Mouse (Mus musculus): ENCODE measurements around the gene Vps11. TPM values are rescaled to one million over a fixed set of nuclear protein-coding genes. Genes with fewer than 3 reads are reported as not detected.
"Not testable (repeated sequence)": the region's sequence is repeated elsewhere in the genome, so short reads cannot be mapped to it uniquely, and the experiment has no call there.

Vps11 gene
- 10 to 100 TPM; 55.6 to 56.8 TPM for total RNA-seq (2021)
- long read RNA-seq, experiment 1, transcript Vps11-201 (16 exons, 3,536 nt) = major isoform, 108 of 143 reads
- long read RNA-seq, experiment 1, partial matches to known transcripts = 18 of 143 reads
- long read RNA-seq, experiment 1, other reads (novel, unspliced or antisense) = 17 of 143 reads
- long read RNA-seq, experiment 2, transcript Vps11-201 (16 exons, 3,536 nt) = major isoform, 74 of 92 reads
- long read RNA-seq, experiment 2, partial matches to known transcripts = 8 of 92 reads
- long read RNA-seq, experiment 2, other reads (novel, unspliced or antisense) = 10 of 92 reads

DNA sequence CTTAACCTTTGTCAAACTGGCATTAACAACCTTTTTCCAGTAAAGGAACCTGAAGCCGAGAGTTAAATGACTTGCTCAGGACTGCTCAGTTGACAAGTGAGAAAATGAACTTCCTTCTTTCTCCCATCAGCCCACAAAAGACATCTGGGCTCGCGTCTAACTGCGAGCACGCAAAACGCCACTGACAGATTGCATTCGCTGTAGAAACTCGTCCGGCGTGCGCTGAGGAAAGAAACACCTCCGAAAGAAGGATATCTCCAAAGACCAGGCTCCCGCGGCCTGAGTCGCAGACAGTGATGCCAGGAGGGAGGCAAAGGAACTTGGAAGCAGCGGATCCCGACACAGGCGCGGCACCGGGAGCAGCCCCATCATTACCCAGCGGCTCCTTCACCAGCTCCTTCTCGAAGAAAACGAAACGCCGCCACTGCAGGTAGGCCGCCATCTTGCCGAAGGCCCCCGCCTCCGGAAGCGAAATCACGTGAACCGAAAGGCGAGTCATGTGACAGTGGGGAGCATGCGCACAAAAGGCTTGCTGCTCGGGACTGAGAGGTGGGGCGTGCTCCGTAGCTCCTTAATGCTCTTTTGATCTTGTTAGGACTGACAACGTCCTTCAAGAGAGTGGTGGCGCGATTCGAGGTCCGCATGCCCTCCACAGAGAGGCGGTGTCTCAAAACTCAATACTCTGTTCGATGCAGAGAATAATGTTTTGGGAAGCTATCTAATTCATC lies at the start of gene Vps11:
TSS of gene Vps11 (minus strand) at position 481 of the 728 bp plus-strand sequence.
- peak; percentile 92 to 94 for DNase-seq (ENCODE audit: low spot score in 2 of 2)

DNA sequence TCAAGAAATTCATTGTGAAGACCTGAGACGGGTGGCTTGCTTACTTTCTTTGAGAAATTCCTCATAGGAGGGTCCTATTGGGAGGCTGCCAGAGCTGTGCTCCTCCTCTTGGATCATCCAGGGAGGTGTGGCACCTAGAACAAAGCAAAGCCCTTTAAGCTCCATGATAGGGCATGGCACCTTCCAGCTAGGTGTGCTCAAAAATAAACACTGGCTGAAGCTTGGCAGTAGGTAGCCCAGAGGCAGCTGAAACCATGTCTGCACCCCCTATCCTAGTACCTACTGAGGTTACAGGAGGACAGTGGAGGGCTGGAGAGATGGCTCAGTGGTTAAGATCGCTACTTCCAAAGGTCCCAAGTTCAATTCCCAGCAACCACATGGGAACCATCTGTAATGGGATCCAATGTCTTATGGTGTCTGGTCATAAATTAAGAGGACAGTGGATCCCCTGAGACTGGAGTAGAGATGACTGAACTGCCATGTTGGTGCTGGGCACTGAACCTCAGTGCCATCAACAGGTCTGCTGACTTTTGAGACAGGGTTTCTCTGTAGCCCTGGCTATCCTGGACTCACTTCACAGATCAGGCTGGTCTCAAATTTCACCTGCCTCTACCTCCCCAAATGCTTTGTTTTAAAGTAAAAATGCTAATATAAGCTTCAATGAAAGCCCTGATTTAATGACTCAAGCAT lies 49.3 kb upstream of the Vps11 start:
- DNase-seq (ENCODE audit: low spot score in 2 of 2) = no peak

DNA sequence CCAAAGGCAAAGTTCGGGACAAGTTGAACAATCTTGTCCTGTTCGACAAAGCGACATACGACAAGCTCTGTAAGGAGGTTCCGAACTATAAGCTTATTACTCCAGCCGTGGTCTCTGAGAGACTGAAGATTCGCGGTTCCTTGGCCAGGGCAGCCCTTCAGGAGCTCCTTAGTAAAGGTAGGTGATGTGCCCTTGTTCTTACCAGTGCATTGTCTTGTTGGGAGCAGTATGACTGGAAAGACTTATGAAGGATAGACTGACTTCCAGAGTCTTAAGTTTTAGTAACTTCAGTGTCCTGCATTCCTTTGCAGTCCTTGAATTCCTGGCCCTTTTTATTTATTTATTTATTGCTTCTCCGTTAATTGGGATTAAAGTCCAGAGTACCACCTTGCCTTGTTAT lies 47.2 kb upstream of the Vps11 start:
- not testable (repeated sequence) for DNase-seq (ENCODE audit: low spot score in 2 of 2)

DNA sequence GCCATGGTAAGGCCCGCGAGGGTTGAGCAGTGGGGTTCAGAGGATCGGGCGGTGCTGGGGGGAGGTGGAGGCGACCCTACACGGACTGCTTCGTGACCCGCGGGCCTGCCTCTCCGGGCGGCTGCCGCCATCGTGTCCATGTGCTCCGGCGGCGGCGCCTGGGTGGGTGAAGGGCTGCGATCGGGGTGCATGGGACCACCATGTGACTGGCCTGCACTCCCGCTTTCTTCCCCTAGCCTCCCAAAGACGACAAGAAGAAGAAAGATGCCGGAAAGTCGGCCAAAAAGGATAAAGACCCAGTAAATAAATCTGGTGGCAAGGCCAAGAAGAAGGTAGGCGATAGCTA lies 46.3 kb upstream of the Vps11 start:
- no peak for DNase-seq (ENCODE audit: low spot score in 2 of 2)

DNA sequence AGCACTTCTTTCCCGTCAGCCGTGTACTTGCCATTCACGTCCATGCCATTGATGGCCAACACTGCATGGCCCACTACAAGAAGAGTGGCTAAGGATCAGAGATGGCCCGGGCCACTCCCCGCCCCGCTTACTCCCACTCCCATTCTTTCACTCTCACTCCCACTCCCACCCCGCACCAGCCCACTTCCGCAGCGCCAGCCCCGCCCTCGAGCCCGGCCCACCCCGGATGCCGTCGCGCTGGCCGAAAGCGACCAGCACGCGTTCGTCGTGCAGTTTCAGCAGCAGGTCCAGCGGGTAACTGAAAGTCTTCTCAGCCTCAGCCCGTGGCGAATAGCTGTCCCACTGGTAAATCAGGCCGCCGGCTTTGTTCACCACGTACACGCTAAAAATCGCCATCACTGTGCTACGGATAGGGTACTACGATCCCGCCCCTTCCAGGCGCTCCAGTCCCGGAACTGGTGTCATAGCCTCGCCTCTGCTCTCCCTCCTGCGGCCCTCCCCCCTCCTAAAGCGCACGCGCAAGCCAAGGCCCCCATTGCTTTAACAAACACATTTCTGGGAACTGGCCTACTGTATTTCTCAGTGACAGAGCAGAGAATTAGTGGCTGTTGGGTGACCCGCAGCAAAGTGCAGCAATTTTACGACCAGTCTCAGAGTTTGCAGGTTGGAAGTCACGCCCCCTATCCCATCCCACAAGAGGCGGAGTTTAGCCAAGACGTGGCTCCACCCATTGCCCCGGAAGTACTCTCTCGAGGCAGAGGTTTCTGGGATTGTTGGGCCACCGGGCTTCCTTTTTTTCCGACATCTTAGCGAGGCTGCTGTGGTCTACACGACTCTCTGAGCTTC lies 45.7 kb upstream of the Vps11 start, which contains the start of the genes Rps25 and Trappc4:
TSS of gene Rps25 (plus strand) at position 234 of the 846 bp plus-strand sequence.
TSS of gene Trappc4 (minus strand) at position 695 of the 846 bp plus-strand sequence.
- DNase-seq (ENCODE audit: low spot score in 2 of 2) = peak; percentile 91

DNA sequence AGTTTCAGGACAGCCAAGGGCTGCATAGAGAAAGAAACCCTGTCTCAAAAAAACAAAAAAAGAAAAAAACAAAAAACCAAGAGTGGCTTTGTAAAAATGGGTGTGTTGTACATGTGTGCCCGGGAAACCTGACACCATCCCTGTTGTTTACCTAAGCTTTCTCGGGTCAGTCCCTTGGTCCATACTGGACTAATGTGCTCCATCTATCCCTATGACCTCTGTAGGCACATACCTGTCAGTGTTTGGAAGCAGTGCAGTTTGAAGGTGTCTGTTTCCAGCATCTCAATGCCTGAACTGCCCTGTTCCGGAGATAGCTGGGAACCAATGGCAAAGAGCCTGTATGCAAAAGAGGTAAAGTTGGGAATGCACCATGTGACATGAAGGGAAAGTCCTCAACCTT lies 43.5 kb upstream of the Vps11 start:
- DNase-seq (ENCODE audit: low spot score in 2 of 2) = no peak

DNA sequence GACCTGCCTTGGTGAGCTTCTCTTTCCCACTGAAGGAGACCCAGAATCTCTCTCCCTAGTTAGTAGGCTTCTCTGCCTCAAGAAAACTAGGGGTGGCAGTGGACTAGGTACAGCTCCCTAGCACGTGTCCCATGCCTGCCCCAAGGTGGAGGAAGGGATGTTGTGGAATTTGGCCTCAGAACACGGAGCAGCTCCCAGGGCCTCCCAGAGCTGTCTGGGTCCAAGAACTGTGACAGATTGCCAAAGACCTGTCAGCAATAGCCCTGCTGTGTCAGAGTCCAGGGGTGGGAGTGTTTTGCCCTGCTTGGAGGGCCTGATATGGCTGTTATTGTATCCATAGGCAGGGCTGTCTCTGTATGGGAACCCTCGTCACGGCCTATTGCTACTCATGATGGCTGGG lies 39.6 kb upstream of the Vps11 start:
- no peak for DNase-seq (ENCODE audit: low spot score in 2 of 2)

DNA sequence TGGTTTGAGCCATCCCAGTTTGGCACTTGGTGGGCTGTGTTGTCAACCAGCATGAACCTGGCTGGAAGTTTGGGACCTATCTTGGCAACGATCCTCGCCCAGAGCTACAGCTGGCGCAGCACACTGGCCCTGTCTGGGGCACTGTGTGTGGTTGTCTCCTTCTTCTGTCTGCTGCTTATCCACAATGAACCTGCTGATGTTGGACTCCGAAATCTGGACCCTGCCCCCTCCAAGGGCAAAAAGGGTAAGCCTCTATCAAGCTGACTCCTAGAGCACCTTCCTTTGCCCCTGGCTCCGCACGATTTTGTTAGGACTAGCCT lies 38.3 kb upstream of the Vps11 start:
- DNase-seq (ENCODE audit: low spot score in 2 of 2) = no peak

DNA sequence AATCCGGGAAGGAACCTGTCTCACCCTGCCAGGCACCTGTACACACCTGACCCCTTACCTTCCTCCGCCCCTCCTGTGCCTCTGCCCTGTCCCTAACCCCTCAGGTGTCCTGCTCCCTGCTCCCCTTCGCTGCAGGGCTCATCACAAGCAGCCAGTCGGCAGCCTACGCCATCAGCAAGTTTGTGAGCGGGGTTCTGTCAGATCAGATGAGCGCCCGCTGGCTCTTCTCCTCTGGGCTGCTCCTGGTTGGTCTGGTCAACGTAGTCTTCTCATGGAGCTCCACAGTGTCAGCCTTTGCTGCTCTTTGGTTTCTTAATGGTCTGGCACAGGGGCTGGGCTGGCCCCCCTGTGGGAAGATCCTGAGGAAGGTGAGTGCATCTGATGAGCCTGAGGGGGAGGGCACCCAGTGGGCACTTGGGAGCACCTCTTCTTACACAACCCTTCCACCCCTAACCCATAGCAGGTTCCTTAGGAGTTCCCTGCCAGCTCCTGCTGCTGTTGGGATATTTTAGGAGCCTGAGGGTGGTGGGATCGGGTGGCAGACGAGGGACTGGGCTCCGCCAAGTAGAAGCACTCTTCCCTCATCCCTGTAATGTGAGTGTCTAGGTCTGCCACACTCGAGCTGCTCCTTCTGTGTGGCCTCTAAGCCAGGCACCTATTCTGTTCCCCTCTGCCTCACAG lies 37.8 kb upstream of the Vps11 start:
- DNase-seq (ENCODE audit: low spot score in 2 of 2) = no peak

DNA sequence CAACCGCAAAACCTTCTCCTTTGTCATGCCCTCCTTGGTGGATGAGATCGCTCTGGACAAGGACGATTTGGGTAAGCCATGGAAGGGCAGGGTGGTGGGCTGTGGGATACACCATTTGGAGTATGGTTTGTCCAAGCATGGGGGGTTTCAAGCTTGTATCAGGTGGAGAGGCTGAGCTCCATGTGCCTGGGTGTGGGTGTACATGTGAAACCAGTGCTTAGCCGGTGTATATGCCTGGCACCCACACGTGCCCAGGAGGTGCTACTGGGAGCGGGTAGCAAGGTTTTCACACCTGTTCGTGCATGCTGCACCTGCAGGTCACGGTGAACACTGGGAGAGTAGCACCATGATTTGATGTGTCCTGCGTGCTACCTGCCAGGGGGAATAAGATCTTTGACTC lies 37.1 kb upstream of the Vps11 start:
- no peak for DNase-seq (ENCODE audit: low spot score in 2 of 2)

DNA sequence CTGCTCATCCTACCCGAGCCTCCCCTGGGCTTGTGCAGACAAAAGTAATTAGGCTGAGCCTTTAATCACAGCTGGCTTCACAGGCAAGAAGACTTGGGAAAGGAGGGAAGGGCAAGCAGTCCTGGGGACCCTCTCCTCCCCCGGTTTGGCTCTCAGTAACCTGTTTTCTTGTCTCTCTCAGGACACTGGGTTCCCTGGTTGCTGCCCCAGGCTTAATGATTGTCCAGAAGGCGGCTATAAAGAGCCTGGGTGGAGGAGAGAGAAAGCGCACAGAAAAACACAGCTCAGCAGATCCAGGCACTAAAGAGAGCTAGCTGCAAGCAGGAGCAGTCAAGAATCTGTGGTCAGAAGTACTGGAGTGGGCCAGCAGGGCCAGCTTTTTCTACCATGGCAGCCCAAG lies 36.6 kb upstream of the Vps11 start:
- DNase-seq (ENCODE audit: low spot score in 2 of 2) = no peak

DNA sequence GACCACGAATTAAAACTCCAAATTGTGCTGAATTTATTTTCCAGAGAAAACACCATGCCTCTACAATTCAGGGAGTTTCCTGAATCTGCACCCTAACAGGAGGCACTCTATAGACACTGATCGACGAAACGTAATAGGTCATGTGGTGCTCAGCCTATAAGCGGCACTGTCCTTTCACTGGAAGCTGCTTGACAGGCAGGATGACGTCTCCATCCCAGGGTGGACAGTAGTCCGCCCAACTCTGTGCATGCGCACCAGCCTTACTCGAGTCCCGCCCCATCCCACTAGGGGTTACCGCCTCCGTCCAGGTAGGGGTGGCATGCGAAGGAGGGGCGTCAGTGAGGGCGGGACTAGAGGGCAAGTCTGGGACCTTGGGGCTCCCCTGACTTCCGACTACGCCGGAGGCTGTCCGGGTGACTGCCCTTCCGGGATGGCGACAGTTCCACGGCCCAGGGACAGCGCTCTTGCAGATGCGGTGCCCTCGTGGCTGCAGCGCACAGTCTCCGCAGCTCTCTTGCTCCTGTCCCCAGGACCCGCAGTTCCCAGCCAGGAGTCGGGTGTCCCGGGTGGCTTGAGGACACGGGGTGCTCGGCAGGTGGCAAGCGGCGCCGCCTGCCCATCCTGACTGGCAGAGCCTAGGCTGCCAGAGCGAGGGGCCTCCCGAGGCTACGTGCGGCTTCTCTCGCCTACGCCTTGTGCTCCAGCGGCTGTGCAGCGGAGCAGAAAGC lies 35.4 kb upstream of the Vps11 start, which contains the start of gene Slc37a4:
TSS of gene Slc37a4 (plus strand) at position 169 of the 728 bp plus-strand sequence.
- peak; percentile 87 to 92 for DNase-seq (ENCODE audit: low spot score in 2 of 2)

DNA sequence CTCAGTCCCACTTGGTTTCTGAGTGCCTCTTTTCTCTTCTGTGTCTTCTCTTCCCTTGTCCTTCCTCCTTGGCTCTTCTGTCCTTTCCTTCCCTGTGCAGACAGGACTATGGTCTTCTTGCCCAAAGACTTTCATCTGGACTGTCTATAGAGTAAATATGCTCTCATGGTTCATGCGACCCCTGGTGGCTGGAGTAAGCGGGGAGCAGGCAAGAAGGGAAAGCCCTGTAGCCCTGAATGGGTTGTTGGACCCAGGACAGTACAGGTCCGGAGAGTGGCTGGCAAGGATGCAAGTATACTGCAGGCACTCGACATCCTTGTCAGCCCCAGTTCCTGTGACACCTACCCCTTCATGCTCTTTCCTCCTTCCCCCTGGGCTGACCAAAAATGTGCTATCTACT lies 30.0 kb upstream of the Vps11 start:
- DNase-seq (ENCODE audit: low spot score in 2 of 2) = peak; percentile 66 to 79

DNA sequence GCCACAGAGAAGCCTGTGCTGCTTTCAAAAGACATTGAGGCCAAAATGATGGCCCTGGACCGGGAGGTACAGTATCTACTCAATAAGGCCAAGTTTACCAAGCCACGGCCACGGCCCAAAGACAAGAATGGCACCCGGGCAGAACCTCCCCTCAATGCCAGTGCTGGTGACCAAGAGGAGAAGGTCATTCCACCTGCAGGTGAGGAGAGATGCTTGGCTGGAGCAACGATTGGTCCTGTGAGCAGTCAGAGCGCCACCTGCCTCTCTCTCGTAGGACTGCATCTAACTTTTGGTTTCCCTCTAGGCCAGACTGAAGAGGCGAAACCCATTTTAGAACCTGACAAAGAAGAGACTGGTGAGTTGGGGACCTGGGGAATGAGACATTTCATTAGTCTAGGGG lies 27.8 kb upstream of the Vps11 start:
- peak; percentile 46 to 51 for DNase-seq (ENCODE audit: low spot score in 2 of 2)

DNA sequence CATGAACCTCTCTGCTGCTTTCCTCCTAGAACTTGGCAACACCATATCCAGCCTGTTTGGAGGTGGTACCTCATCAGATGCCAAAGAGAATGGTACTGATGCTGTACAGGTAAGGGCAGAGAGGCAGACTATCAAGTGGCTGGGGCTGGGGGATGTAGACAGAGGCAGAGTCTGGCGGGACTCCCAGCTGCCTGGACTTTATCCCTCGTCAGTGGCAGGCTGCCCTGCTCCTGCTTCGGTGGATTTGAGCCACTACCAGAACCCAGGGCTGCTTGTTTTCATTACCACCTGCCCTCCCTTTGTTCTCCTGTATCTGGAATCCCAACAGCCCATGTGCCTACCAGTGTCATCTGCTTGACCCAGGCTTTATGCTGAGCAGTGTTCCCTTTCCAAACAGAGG lies 25.8 kb upstream of the Vps11 start:
- no peak for DNase-seq (ENCODE audit: low spot score in 2 of 2)

DNA sequence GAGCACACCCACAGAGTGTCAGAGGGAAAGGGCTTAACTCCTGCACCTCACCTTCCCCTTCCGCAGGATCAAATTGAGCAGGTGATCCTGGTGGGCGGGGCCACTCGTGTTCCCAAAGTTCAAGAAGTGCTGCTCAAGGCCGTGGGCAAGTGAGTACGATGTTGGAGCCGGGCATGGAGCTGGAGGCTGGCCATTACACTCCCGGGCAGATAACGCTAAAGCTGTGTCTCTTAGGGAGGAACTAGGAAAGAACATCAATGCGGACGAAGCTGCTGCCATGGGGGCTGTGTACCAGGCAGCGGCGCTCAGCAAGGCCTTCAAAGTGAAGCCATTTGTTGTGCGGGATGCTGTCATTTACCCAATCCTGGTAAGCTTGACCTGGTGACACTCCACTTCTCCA lies 23.1 kb upstream of the Vps11 start:
- no peak for DNase-seq (ENCODE audit: low spot score in 2 of 2)

DNA sequence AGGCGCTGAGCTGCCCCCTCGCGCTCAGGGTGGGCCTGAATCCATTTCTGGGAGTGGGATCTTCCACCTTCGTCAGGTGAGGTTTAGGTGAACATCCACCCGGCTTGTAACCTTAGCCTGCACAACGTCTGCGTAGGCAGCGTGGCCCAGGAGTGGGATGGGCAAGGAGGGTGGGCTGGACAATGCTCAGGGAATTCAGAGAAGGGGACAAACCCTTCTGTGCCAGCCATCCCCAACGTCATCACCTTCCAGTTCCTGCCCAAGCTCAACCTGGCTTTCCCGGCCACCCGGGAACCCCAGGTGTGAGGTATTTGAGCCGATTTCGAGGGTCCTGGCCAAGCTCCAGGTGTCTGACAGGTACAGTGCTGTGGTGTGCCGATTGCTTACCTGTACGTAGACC lies 18.4 kb upstream of the Vps11 start:
- DNase-seq (ENCODE audit: low spot score in 2 of 2) = no peak

DNA sequence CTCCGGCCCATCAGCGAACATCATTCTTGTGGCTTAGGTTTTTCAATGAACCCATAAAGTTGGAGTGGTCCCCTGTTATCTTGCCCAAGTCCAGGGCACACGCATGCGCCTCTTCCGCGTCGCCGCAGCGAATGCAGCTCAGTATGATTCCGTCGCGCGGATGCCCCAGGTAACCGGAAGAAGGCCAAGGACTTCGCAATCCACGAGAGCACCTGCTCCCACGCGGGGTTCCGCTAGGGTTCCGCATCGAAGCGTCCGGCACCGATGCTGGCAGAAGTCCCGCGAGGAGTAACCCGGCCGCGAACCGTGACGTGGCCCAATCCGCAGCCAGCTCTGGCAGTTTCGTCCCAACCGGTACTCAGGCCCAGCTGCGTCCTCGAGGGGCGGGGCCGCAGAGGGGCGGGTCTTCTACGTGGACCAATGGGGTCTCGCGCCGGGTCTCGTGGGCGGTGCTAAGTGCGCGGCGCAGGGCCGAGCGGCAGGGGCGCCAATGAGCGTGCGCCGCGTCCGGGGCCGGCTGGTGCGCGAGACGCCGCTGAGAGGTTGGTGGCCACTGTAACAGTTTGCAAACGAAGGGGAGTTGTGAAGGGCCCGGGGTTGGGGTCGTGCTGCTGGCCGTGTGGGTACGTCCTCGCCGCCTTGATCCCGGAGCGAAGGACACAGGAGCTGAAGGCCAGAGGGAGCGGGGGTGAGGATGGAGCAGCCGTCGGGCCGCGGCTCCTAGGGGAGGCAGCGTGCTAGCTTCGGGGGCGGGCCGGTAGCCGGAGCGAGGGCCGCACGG lies 17.8 kb upstream of the Vps11 start, which contains the start of gene Hyou1:
TSS of gene Hyou1 (plus strand) at position 437 of the 781 bp plus-strand sequence.
- DNase-seq (ENCODE audit: low spot score in 2 of 2) = peak; percentile 98 to 99

DNA sequence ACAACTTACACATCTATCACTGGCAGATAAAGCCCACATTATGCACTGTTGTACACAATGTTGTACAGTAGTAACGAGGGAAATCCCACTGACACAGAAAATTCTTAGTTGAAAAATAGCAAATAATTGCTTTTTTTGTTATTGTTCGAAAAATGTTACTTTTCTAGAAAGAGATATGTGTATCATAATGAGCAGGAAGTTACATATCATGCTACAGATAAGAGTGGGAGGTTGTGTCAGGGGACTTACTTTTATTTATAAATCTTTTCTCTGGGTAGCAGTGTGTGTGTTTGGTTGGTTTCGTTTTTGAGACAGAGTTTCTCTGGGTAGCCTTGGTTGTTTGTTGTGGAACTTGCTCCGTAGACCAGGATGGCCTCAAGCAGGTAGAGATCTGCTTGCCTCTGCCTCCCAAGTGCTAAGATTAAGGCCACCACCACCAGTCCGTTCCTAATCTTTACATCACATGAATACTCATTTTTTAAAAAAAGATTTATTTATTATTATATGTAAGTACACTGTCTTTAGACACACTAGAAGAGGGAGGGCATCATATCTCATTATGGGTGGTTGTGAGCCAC lies 16.8 kb upstream of the Vps11 start:
- no peak for DNase-seq (ENCODE audit: low spot score in 2 of 2)

All from left cerebral cortex, adult 18-20 months (tissue).